Mouse (Mus musculus): Measurements from ENCODE around the gene Ngly1.

The Ngly1 gene

GRCm38 (mm10) chr14:16249171-16249874 lies at the start of gene Ngly1, which contains the start of gene Oxsm:
Gene Ngly1 (plus strand): TSS chr14:16249280.
Gene Oxsm (minus strand): TSS chr14:16249808.
- no peak for DNase-seq (ENCODE audit: extremely low read depth, low read depth, low spot score)

GRCm38 (mm10) chr14:16200220-16200912 lies 48.7 kb upstream of the Ngly1 start:
- DNase-seq (ENCODE audit: extremely low read depth, low read depth, low spot score) = no peak

GRCm38 (mm10) chr14:16200969-16201638 lies 48.0 kb upstream of the Ngly1 start:
- DNase-seq (ENCODE audit: extremely low read depth, low read depth, low spot score) = no peak

- DNase-seq (ENCODE audit: extremely low read depth, low read depth, low spot score) = no peak
Measured at GRCm38 (mm10) chr14:16201673-16202072, 47.4 kb upstream of the Ngly1 start.

GRCm38 (mm10) chr14:16207722-16208121 lies 41.4 kb upstream of the Ngly1 start:
- DNase-seq (ENCODE audit: extremely low read depth, low read depth, low spot score) = no peak

- no peak for DNase-seq (ENCODE audit: extremely low read depth, low read depth, low spot score)
Measured at GRCm38 (mm10) chr14:16219015-16219414, 30.1 kb upstream of the Ngly1 start.

GRCm38 (mm10) chr14:16229395-16229794 lies 19.7 kb upstream of the Ngly1 start:
- no peak for DNase-seq (ENCODE audit: extremely low read depth, low read depth, low spot score)

GRCm38 (mm10) chr14:16230581-16230980 lies 18.5 kb upstream of the Ngly1 start:
- DNase-seq (ENCODE audit: extremely low read depth, low read depth, low spot score) = no peak

- no peak for DNase-seq (ENCODE audit: extremely low read depth, low read depth, low spot score)
Measured at GRCm38 (mm10) chr14:16233515-16233914, 15.6 kb upstream of the Ngly1 start.

GRCm38 (mm10) chr14:16236466-16236865 lies 12.6 kb upstream of the Ngly1 start:
- DNase-seq (ENCODE audit: extremely low read depth, low read depth, low spot score) = no peak

GRCm38 (mm10) chr14:16242193-16242815 lies 6.8 kb upstream of the Ngly1 start:
- no peak for DNase-seq (ENCODE audit: extremely low read depth, low read depth, low spot score)

GRCm38 (mm10) chr14:16242947-16243602 lies 6.0 kb upstream of the Ngly1 start:
- no peak for DNase-seq (ENCODE audit: extremely low read depth, low read depth, low spot score)

GRCm38 (mm10) chr14:16243603-16244209 lies 5.4 kb upstream of the Ngly1 start:
- peak; percentile 81 for DNase-seq (ENCODE audit: extremely low read depth, low read depth, low spot score)

GRCm38 (mm10) chr14:16244370-16244769 lies 4.7 kb upstream of the Ngly1 start:
- no peak for DNase-seq (ENCODE audit: extremely low read depth, low read depth, low spot score)

- no peak for DNase-seq (ENCODE audit: extremely low read depth, low read depth, low spot score)
Measured at GRCm38 (mm10) chr14:16245127-16245526, 4.0 kb upstream of the Ngly1 start.

GRCm38 (mm10) chr14:16246340-16246912 lies 2.7 kb upstream of the Ngly1 start:
- DNase-seq (ENCODE audit: extremely low read depth, low read depth, low spot score) = peak; percentile 63

GRCm38 (mm10) chr14:16248135-16248534 lies 945 bp upstream of the Ngly1 start:
- DNase-seq (ENCODE audit: extremely low read depth, low read depth, low spot score) = no peak

- DNase-seq (ENCODE audit: extremely low read depth, low read depth, low spot score) = no peak
Measured at GRCm38 (mm10) chr14:16248603-16249157, 400 bp upstream of the Ngly1 start.

GRCm38 (mm10) chr14:16250099-16250498 lies 1.0 kb downstream of the Ngly1 start:
- no peak for DNase-seq (ENCODE audit: extremely low read depth, low read depth, low spot score)

GRCm38 (mm10) chr14:16255745-16256144 lies 6.7 kb downstream of the Ngly1 start:
- DNase-seq (ENCODE audit: extremely low read depth, low read depth, low spot score) = no peak

All from fat pad, adult 2 months (tissue).